Mouse (Mus musculus) MEL (cell line): Measurements from ENCODE around the gene Tnp2. TPM values are rescaled to one million over a fixed set of nuclear protein-coding genes. Genes with fewer than 3 reads are reported as not detected.

Experiments
- DNase-seq: peaks from one replicate; pipeline ENCODE4 v3.0.0; 2011; ENCODE audit warnings: low read depth, low spot score
- H3K27ac ChIP-seq: 2 replicates; pipeline ENCODE4 v1.5.1; 2012; ENCODE audit warnings: low read depth, mild to moderate bottlenecking, control low read depth, low read length, moderate library complexity; ENCODE audit not compliant: control insufficient read depth
- H3K27me3 ChIP-seq, 2 experiments: fragments of 150-350 bp in 1 of 2; sonication (generic) in 1 of 2; 2 replicates each; pipeline ENCODE4 v1.6.1; 2012; ENCODE audit warnings: low read length in 2 of 2, mild to moderate bottlenecking in 2 of 2, improper control_type of control experiment in 1 of 2, moderate library complexity in 1 of 2; ENCODE audit not compliant: insufficient read depth in 2 of 2, control insufficient read depth in 1 of 2
- H3K36me3 ChIP-seq, 2 experiments: 2 replicates each; pipeline ENCODE4 v1.6.1; 2012 to 2014; ENCODE audit warnings: low read length in 2 of 2, improper control_type of control experiment in 1 of 2, inconsistent platforms in 1 of 2, mild to moderate bottlenecking in 1 of 2; ENCODE audit not compliant: insufficient read depth in 2 of 2, control insufficient read depth in 1 of 2
- H3K4me1 ChIP-seq, 2 experiments: fragments of 150-350 bp in 1 of 2; sonication (generic) in 1 of 2; 2 replicates each; pipeline ENCODE4 v1.6.1; 2012; ENCODE audit warnings: low read length in 2 of 2, improper control_type of control experiment in 1 of 2, mild to moderate bottlenecking in 1 of 2; ENCODE audit not compliant: insufficient read depth in 2 of 2, control insufficient read depth in 1 of 2
- H3K4me3 ChIP-seq, 2 experiments: fragments of 150-350 bp in 1 of 2; sonication (generic) in 1 of 2; 2 replicates each; pipeline ENCODE4 v1.5.1; 2012; ENCODE audit warnings: low read depth in 2 of 2, low read length in 2 of 2, mild to moderate bottlenecking in 2 of 2, moderate library complexity in 2 of 2, control low read depth in 1 of 2, improper control_type of control experiment in 1 of 2; ENCODE audit not compliant: control insufficient read depth in 1 of 2, insufficient read depth in 1 of 2
- H3K79me2 ChIP-seq: 2 replicates; pipeline ENCODE4 v1.6.1; 2012; ENCODE audit warnings: mild to moderate bottlenecking, low read length, moderate library complexity; ENCODE audit not compliant: control insufficient read depth, poor library complexity, insufficient read depth
- H3K9ac ChIP-seq: 2 replicates; pipeline ENCODE4 v1.6.1; 2012; ENCODE audit warnings: low read depth, mild to moderate bottlenecking, control low read depth, low read length, moderate library complexity; ENCODE audit not compliant: control insufficient read depth, poor library complexity, severe bottlenecking
- H3K9me3 ChIP-seq: fragments of 150-350 bp; sonication (generic); replicated peaks from 2 replicates; pipeline ENCODE4 v1.6.1; 2012; ENCODE audit warnings: mild to moderate bottlenecking, low read length, improper control_type of control experiment, moderate library complexity; ENCODE audit not compliant: insufficient read depth
- BHLHE40 ChIP-seq: IDR thresholded peaks from 2 replicates; pipeline ENCODE4 v1.6.1; 2012; ENCODE audit warnings: low read depth, mild to moderate bottlenecking, inconsistent platforms, low read length, improper control_type of control experiment, borderline replicate concordance
- CHD1 ChIP-seq: IDR thresholded peaks from 2 replicates; pipeline ENCODE4 v1.6.1; 2012; ENCODE audit warnings: low read depth, mild to moderate bottlenecking, inconsistent platforms, low read length, improper control_type of control experiment
- EP300 ChIP-seq, 2 experiments: IDR thresholded peaks; 2 replicates each; pipeline ENCODE4 v1.6.1; 2011; ENCODE audit warnings: improper control_type of control experiment in 2 of 2, low read length in 2 of 2, low read depth in 1 of 2, mild to moderate bottlenecking in 1 of 2
- GABPA ChIP-seq: IDR thresholded peaks from 2 replicates; pipeline ENCODE4 v1.6.1; 2012; ENCODE audit warnings: low read depth, mild to moderate bottlenecking, inconsistent platforms, low read length, improper control_type of control experiment, moderate library complexity
- JUND ChIP-seq: IDR thresholded peaks from 2 replicates; pipeline ENCODE4 v1.6.1; 2011; ENCODE audit warnings: low read depth, mild to moderate bottlenecking, improper control_type of control experiment, low read length
- KAT2A ChIP-seq: conservative IDR thresholded peaks from 2 replicates; pipeline ENCODE4 v1.6.1; 2012; ENCODE audit warnings: low read depth, low read length, improper control_type of control experiment, inconsistent platforms
- MAX ChIP-seq: IDR thresholded peaks from 2 replicates; pipeline ENCODE4 v1.6.1; 2011; ENCODE audit warnings: low read length, improper control_type of control experiment
- MAZ ChIP-seq: IDR thresholded peaks from 2 replicates; pipeline ENCODE4 v1.6.1; 2012; ENCODE audit warnings: low read depth, mild to moderate bottlenecking, inconsistent platforms, low read length, improper control_type of control experiment
- MXI1 ChIP-seq: IDR thresholded peaks from 2 replicates; pipeline ENCODE4 v1.6.1; 2011; ENCODE audit warnings: mild to moderate bottlenecking, low read depth, low read length, improper control_type of control experiment
- MYC ChIP-seq: IDR thresholded peaks from 2 replicates; pipeline ENCODE4 v1.6.1; 2011; ENCODE audit warnings: low read depth, mild to moderate bottlenecking, low read length, improper control_type of control experiment, moderate library complexity
- NELFE ChIP-seq: IDR thresholded peaks from 2 replicates; pipeline ENCODE4 v1.6.1; 2011; ENCODE audit warnings: low read depth, low read length, improper control_type of control experiment
- NRF1 ChIP-seq: IDR thresholded peaks from 2 replicates; pipeline ENCODE4 v1.6.1; 2014; ENCODE audit warnings: low read depth, mild to moderate bottlenecking, inconsistent platforms, low read length, improper control_type of control experiment, moderate library complexity; ENCODE audit not compliant: poor library complexity, insufficient read depth, severe bottlenecking
- POLR2AphosphoS2 ChIP-seq: IDR thresholded peaks from 2 replicates; pipeline ENCODE4 v1.6.1; 2011; ENCODE audit warnings: low read length, improper control_type of control experiment
- RAD21 ChIP-seq: IDR thresholded peaks from 2 replicates; pipeline ENCODE4 v1.6.1; 2011; ENCODE audit warnings: mild to moderate bottlenecking, low read depth, low read length, improper control_type of control experiment
- SIN3A ChIP-seq: IDR thresholded peaks from 2 replicates; pipeline ENCODE4 v1.6.1; 2012; ENCODE audit warnings: low read length, improper control_type of control experiment, inconsistent platforms
- SMC3 ChIP-seq: IDR thresholded peaks from 2 replicates; pipeline ENCODE4 v1.6.1; 2011; ENCODE audit warnings: low read depth, low read length, improper control_type of control experiment
- TCF12 ChIP-seq: IDR thresholded peaks from 2 replicates; pipeline ENCODE4 v1.6.1; 2014; ENCODE audit warnings: low read depth, mild to moderate bottlenecking, inconsistent platforms, low read length, improper control_type of control experiment, moderate library complexity
- USF1 ChIP-seq: IDR thresholded peaks from 2 replicates; pipeline ENCODE4 v1.6.1; 2014; ENCODE audit warnings: low read depth, mild to moderate bottlenecking, inconsistent platforms, low read length, improper control_type of control experiment, moderate library complexity
- USF2 ChIP-seq, 2 experiments: IDR thresholded peaks; 2 replicates each; pipeline ENCODE4 v1.6.1; 2011 to 2012; ENCODE audit warnings: improper control_type of control experiment in 2 of 2, low read length in 2 of 2, borderline replicate concordance in 1 of 2, inconsistent platforms in 1 of 2, low read depth in 1 of 2, mild to moderate bottlenecking in 1 of 2; ENCODE audit not compliant: insufficient read depth in 1 of 2
- ZC3H11A ChIP-seq: IDR thresholded peaks from 2 replicates; pipeline ENCODE4 v1.6.1; 2012; ENCODE audit warnings: low read depth, mild to moderate bottlenecking, inconsistent platforms, low read length, improper control_type of control experiment
- ZKSCAN1 ChIP-seq: IDR thresholded peaks from 2 replicates; pipeline ENCODE4 v1.6.1; 2012; ENCODE audit warnings: low read depth, mild to moderate bottlenecking, inconsistent platforms, low read length, improper control_type of control experiment, moderate library complexity
- ZMIZ1 ChIP-seq: IDR thresholded peaks from 2 replicates; pipeline ENCODE4 v1.6.1; 2012; ENCODE audit warnings: low read depth, mild to moderate bottlenecking, inconsistent platforms, low read length, improper control_type of control experiment, moderate library complexity
- ZNF384 ChIP-seq: IDR thresholded peaks from 2 replicates; pipeline ENCODE4 v1.6.1; 2012; ENCODE audit warnings: low read depth, mild to moderate bottlenecking, inconsistent platforms, low read length, improper control_type of control experiment
- polyA plus RNA-seq, 2 experiments: library from polyadenylated mRNA; stranded (reverse) in 1 of 2; unstranded in 1 of 2; fragments of >175 nt in 1 of 2; fragments of >200 nt in 1 of 2; gene quantifications; 2 replicates each; pipeline versions ENCODE4 v1.2.1 to v1.2.4; 2012; ENCODE audit warnings: low replicate concordance in 2 of 2, low read depth in 1 of 2; ENCODE audit not compliant: insufficient read length in 2 of 2, insufficient read depth in 1 of 2, missing spikeins in 1 of 2
- total RNA-seq: library from RNA; depleted of rRNA; stranded (reverse); fragments of 300-350 nt; gene quantifications from 2 replicates; pipeline ENCODE4 v1.2.3, GENCODE M21; 2012; rRNA removed

Gene Tnp2
- not detected in 2 replicates for total RNA-seq
- polyA plus RNA-seq = not detected

DNA sequence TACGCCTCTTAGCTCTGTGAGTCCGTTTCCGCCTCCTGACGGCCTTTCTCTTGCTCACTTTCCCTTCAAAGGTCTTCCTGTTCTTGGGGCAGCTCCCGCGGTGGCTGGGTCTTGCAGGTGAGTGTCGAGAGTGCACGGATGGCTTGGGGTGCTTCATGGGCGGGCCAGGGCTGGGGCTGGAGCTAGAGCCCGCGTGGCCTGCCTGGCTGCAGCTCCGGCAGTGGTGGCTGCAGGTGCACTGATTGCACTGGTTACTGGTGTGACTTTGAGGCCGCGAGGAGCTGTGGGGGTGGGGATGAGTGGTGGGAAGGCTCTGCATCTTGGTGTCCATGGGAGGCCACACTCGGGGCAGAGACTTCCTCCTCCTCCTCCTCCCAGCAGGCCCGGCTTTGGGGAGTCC is at the start of gene Tnp2:
Tnp2 (minus strand) TSS at position 390 of the 400 bp plus-strand sequence.
- no peaks in the 10 kb centered on the region for H3K36me3 ChIP-seq
- H3K9ac ChIP-seq = no peak within 1 kb of the TSS

DNA sequence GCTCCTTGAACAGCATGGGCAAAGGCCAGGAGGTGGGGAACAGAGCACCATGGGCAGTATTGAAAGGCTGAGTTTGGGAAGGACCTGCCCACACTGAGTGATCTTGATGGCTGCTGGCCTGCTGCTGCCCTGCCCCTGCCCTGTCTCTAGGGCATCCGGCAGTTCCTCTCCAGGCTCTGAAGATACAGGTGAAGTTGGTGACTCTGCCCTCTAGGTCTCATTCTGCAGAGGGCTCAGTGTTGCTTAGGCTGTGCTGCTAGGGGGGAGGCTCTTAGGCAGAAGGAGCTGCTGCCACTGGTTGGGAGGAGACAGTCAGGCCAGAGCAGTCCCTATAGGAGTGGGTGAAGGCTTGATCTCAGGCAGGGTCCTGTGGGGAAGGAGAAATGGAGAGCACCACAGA is 49.4 kb upstream of the Tnp2 start:
- Histone ChIP-seq H3K4me3 (no peak overlapping the region), H3K9ac (no peak overlapping the region), H3K36me3 (peaks cover 0 to 5% of the 10 kb centered on the region in 2 experiments; a peak in 2 of 4 replicates), H3K4me1 (peaks cover 0 to 8% of the 10 kb centered on the region in 2 experiments; a peak in 2 of 4 replicates), H3K27ac (no peak overlapping the region), H3K27me3 (no peaks in the 10 kb centered on the region), H3K9me3 (no peaks in the 10 kb centered on the region), H3K79me2 (no peaks in the 10 kb centered on the region; the same call in 1 of the 2 replicates)
- TF ChIP-seq MAZ = no peak
- TF ChIP-seq MXI1 = no peak
- TF ChIP-seq NRF1 = no peak
- TF ChIP-seq TCF12 = no peak
- TF ChIP-seq CHD1 = no peak
- TF ChIP-seq ZNF384 = no peak
- no peak for TF ChIP-seq USF2 (IDR thresholded peaks at IDR 0.05; ENCODE audit: borderline replicate concordance in 1 of 2, insufficient read depth in 1 of 2, low read depth in 1 of 2, low read length in 2 of 2)
- TF ChIP-seq SIN3A = no peak
- TF ChIP-seq RAD21 = no peak
- no peak for TF ChIP-seq JUND
- no peak for TF ChIP-seq BHLHE40
- TF ChIP-seq KAT2A = no peak
- TF ChIP-seq MYC = no peak
- no peak for TF ChIP-seq USF1
- TF ChIP-seq POLR2AphosphoS2 = no peak
- TF ChIP-seq ZMIZ1 = no peak
- no peak for TF ChIP-seq EP300 (IDR thresholded peaks at IDR 0.05; ENCODE audit: low read depth in 1 of 2, low read length in 2 of 2)
- no peak for DNase-seq

More for the DNA sequence above, at the start of gene Tnp2:
- no peaks in the 10 kb centered on the region for H3K9me3 ChIP-seq
- H3K4me3 ChIP-seq = no peak within 1 kb of the TSS
- H3K79me2 ChIP-seq = no peaks in the 10 kb centered on the region; the same call in 1 of the 2 replicates
- no peak for DNase-seq
- peaks cover 0 to 3% of the 10 kb centered on the region in 2 experiments; a peak in 1 of 4 replicates for H3K4me1 ChIP-seq
- no peak within 1 kb of the TSS for H3K27ac ChIP-seq
- peaks cover 0 to 4% of the 10 kb centered on the region in 2 experiments; a peak in 2 of 4 replicates for H3K27me3 ChIP-seq
- no peak for TF ChIP-seq KAT2A
- TF ChIP-seq ZC3H11A = no peak
- TF ChIP-seq GABPA = no peak
- no peak for TF ChIP-seq RAD21
- TF ChIP-seq ZNF384 = no peak
- TF ChIP-seq CHD1 = no peak
- no peak for TF ChIP-seq MYC
- no peak for TF ChIP-seq NELFE
- TF ChIP-seq MAX = no peak
- no peak for TF ChIP-seq SMC3
- TF ChIP-seq ZMIZ1 = no peak
- no peak for TF ChIP-seq ZKSCAN1
